Mouse (Mus musculus): ENCODE results near the gene Jarid2. TPM values are rescaled to one million over a fixed set of nuclear protein-coding genes. Genes with fewer than 3 reads are reported as not detected.

The Jarid2 gene
- total RNA-seq, 4 experiments from 2014 or later = 26.2 to 32.8 (median 31.4) TPM

DNA sequence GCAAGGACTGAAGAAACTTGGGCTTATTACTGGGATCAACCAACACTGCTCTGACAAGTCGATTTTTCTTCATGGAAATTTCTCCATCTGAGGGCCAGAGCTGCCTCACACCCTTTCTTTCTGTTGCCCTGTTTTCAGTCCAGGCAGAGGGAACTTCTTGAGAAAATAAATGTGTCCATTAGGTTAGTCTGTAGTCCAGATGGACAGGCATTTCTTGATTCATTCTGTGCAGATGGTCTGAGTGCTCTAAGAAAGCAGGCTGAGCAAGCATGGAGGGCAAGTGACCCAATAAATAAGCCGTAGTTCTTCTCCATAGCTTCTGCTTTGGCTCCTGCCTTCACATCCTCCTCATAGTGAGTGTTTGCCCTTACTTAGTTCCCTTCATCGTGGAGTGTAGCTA, 46.1 kb downstream of the Jarid2 start:
- DNase-seq (ENCODE audit: low spot score in 2 of 2) = no peak

DNA sequence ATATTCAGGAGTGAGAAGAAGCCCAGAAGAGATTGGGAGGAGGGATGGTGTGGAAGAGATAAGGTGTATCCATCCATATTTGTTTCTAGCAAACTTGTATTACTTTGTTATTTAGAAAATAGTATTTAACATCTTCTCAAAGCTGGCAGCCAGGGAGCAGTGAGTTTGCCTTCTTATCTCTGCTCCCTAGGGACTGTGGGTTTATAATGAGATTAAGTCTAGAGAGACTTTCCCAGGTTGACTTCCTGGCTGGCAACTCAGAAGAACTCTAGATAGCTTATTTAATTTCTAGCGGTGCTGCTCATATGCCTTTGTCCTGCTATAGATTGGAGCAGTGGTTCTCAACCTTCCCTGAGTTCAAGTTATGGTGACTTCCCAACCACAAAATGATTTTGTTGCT, 51.2 kb downstream of the Jarid2 start:
- DNase-seq (ENCODE audit: low spot score in 2 of 2) = no peak

DNA sequence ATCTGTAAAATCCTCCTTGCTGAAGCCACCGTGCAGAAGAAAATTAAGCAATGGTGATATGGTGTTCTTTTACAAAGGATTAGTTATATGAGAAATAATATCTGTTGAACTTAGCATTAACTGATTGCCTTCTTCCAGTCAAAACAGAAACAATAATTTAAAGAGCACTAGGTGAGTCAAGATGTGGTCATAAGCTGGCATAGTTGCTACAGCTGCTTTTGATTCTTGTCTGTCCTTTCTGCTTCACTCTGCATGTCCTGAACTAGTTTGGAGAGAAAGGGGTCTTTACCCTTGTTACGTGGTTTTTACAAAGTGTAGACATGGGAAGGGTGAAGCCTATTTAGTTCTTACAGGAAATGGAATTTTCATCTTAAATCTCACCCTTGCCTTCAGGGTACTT, 51.9 kb downstream of the Jarid2 start:
- DNase-seq (ENCODE audit: low spot score in 2 of 2) = no peak

- DNase-seq (ENCODE audit: low spot score in 2 of 2) = no peak
Observed at GRCm38 (mm10) chr13:44784551-44784950, 55.3 kb downstream of the Jarid2 start.

DNA sequence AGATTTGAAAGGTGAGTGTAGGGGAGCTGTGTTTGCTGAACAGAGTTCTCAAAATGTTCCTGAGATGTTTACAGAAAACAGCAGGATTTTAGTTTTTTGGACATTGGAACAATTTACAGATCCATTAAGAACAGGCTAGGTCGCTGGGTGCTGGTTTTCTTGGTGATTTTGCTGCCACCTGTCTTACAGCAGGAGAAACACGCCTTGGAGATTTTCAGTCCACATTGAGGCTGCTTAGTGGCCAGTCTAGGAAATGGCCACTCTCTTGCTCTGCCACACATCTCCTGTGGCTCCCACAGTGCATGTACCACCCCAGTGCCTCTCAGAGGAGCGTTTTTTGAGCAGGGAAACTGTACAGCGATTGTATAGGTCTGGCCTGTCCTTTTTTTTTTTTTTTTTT, 57.0 kb downstream of the Jarid2 start:
- DNase-seq (ENCODE audit: low spot score in 2 of 2) = peak in 1 of 2 experiments; percentile 44

DNA sequence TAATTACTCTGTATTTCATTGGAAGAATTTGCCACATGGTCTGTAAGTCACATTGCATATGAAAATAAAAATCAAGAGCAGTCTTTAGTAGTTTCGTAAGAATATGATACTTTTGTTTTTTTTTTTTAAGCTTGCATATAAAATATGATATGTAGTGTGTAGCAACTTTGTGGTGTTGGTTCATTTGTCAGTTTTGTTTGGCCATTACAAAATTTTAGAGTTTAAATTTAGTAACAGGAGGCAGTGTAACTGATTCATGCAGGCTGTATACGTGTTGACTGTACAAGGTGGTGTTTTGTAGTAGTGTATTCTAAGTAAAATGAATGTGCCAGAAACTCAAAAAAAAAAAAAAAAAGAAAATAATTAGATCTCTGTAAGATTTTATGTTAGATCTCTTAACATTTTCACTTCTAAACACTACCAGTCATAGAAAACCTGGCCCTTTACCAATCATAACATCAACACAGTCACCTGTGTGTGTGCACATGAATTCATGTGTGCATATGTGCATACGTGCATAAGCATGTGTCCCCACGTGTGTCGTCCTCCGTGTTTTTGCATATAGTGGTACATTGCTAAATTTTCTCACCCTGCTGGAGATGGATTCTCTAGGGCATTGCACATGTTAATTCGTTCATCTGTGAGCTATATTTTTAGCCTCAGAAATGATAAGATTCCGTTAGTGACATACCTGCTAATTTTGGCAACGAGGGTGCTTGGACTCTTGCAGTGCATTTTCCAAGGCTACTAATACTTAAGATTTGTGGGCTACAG, 59.3 kb downstream of the Jarid2 start:
- no peak for DNase-seq (ENCODE audit: low spot score in 2 of 2)

- DNase-seq (ENCODE audit: low spot score in 2 of 2) = no peak
Observed at GRCm38 (mm10) chr13:44789982-44790381, 60.7 kb downstream of the Jarid2 start.

GRCm38 (mm10) chr13:44792361-44792892, 63.2 kb downstream of the Jarid2 start:
- no peak for DNase-seq (ENCODE audit: low spot score in 2 of 2)

DNA sequence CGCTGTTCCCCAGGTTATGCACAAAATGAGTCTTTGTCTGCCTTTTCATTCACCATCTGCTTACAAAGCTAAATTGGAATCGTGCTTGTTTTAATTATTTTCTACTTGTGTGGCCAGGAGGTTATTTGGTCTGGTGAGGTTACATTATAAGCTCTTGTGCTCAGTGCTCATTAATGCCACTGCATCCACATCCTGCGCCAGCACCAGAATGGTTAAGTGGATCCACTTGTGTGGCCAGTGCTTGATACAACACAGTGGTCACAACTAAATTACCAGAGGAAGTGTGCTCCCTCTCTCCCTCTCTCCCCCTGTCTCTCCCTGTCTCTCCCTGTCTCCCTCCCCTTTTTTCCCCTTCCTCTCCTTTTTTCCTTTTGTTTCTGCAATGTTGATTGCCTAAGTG, 66.6 kb downstream of the Jarid2 start:
- no peak for DNase-seq (ENCODE audit: low spot score in 2 of 2)

DNA sequence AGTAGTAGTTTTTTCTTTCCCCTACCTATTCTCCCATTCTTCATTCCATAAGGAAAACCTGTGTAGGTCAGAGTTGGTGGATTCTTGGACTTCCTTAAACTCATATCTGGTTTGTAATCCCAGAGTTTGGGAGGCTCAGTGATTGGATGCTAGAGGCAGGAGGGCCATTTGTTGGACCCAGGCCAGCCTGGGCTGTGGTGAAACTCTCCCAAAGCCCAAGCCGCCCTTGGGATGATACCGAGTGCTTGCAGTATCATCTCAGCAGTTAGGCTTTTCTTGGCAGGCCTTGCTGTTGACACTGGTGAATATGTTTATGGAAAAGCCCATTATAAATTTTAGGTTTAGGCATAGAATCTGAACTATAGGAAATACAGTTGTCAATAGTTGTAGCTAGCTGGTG, 67.5 kb downstream of the Jarid2 start:
- no peak for DNase-seq (ENCODE audit: low spot score in 2 of 2)

GRCm38 (mm10) chr13:44798280-44798679, 69.0 kb downstream of the Jarid2 start:
- no peak for DNase-seq (ENCODE audit: low spot score in 2 of 2)

DNA sequence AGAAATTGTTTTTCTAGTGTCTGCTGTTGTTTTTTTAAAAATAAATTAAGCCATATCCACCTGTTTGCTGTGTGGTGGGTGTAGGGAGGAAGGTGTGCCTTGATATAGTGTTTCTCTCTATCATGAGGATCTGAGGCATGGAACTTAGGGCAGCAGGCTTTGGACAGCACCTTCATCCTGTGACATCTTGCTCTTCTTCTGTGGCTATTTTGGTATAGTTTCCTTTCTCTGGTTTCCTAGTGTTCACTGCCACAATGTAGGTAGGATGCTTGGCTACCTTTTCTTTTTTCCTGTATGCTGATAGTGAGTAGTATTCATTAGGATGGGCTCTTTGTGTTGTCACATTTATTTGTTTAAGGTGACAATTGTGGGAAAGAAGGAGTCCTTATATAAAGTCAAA, 69.9 kb downstream of the Jarid2 start:
- no peak for DNase-seq (ENCODE audit: low spot score in 2 of 2)

DNA sequence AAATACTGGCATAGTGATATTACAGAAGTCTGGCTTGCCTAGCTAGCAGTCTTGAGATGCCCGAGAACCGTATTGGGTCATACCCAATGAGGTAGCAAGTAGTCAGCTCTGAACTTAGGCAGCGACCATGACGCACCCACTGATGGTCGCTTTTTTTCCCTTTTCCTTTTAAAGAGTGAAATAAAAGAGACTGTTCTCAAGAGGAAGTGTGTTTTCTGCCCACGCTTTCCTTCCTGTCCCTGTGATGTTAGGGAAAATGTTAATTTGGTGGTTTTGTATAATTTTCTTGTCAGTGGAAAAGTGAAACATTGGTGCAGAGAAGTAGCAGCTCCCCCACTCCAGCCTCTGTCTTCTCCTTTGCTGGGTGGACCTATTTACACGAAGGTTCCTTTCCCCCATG, 70.8 kb downstream of the Jarid2 start:
- no peak for DNase-seq (ENCODE audit: low spot score in 2 of 2)

DNA sequence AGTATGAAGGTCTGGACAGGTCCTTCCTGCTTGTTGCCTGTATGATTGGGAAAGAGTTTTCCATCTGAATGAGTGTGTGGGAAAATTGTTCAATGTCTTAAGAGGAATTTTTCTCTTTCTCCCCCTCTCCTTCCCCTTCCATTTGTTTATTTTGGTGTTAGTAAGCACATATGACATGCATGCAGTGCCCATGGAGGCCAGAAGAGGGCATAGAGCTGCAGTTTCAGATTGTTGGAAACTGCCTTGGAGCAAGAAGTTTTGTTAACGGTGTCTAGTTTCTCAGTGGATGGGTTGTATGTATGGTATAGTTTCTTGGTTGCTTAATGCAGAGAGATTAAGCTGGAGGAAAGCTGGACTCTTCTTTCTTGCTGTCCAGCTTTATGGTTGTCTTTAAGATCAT, 75.6 kb downstream of the Jarid2 start:
- peak in 1 of 2 experiments; percentile 19 for DNase-seq (ENCODE audit: low spot score in 2 of 2)

DNA sequence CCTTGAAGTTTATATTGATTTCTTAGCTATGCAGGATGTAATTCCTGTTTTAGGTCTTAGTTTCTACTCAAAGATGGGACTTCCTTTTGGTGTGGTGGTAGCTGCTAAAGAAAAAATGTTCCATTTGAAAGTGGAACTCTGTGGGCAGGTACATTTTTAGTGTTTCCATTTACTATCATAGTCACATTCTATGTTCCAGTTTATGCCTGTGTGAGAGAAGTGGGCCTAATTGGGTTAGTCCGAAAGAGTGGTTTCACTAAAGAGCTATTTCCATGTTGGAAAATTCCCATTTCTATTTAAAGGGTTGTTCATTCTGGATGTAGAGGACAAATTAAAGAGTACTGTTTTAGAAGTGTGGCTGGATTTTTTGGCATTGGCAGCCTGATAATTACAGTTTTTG, 79.0 kb downstream of the Jarid2 start:
- no peak for DNase-seq (ENCODE audit: low spot score in 2 of 2)

GRCm38 (mm10) chr13:44811021-44811420, 81.7 kb downstream of the Jarid2 start:
- DNase-seq (ENCODE audit: low spot score in 2 of 2) = no peak

- no peak for DNase-seq (ENCODE audit: low spot score in 2 of 2)
Observed at GRCm38 (mm10) chr13:44811601-44812000, 82.3 kb downstream of the Jarid2 start.

- DNase-seq (ENCODE audit: low spot score in 2 of 2) = no peak
Observed at GRCm38 (mm10) chr13:44812381-44812780, 83.1 kb downstream of the Jarid2 start.

DNA sequence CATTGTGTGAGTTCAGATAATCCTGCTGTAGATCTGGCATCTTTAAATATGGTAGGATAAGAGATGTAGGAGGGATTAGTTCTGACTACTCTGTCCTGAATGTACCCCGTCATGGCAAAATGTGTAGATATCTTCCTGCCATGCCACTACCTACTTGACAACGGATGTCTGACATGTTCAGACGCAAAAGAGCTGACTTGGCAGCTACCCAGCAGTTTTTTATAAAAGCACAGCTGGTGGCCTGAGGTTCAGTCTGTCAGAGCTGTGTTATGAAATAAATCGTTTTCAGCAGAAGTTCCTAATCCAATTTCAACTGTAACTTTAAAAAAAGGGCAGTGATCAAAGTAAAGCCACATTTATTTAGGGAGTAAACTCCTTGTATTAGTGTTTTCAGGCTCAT, 90.1 kb downstream of the Jarid2 start:
- no peak for DNase-seq (ENCODE audit: low spot score in 2 of 2)

- DNase-seq (ENCODE audit: low spot score in 2 of 2) = no peak
Observed at GRCm38 (mm10) chr13:44822578-44822977, 93.3 kb downstream of the Jarid2 start.

DNA sequence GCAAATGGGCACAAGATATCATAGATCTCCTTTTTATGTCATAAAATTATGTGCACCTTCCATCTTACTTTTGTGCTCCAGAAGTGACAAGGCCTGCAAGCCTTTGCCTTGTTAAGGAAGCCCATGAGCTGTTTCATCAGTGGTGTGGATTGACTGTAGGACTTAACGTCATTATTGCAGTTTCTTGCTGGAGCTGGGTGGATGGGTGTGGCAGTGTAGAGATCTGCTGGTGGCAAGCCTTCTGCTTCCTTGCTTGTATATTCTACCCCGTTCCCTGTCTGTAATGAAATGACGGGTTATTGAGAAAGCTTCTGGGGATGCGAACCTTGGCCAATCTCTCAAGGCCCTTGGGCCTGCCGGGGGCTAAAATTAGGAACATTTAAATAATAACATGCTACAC, 99.6 kb downstream of the Jarid2 start:
- no peak for DNase-seq (ENCODE audit: low spot score in 2 of 2)

DNA sequence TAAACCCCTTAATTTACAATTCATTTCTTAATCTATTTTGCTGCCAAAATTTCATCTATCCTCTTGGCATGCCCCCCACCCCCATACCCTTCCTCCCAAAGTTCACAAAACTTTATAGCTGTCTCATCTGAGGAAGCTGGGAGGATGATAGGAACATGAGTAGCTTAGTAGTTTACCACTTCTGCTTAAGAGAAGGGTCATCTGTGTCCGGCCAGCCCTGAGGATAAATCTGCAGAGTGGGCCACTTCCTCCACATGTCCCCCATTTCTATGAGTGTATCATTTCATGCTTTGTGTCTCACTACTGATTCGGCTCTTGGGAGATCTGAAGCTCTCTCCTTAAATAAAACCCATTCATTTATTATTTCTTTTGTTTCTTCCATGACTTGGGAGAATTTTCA, 102.8 kb downstream of the Jarid2 start:
- DNase-seq (ENCODE audit: low spot score in 2 of 2) = no peak

DNA sequence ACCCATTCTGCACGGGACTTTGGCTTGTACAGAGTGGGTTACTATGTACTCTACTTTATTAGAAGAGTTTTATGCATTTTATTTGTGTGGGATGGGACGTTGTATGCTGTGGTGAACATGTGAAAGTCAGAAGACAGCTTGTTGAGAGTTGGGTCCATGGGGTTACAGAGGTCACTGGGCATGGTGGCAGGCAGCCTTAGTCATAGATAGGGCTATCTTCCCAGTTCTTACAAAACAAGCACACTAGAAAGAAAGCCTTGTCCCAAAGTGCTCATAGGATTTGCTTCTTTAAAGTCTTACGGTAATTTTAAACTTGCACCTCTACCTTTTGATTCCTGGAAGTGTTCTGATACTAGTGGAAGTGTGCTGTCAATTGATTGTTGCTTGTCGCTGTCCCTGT, 103.6 kb downstream of the Jarid2 start:
- no peak for DNase-seq (ENCODE audit: low spot score in 2 of 2)

Data from layer of hippocampus, adult 8-10 months (tissue).